Mouse (Mus musculus) skeletal muscle tissue, postnatal 0 days (tissue): ENCODE data around the gene Kl. TPM values are rescaled to one million over a fixed set of nuclear protein-coding genes. Genes with fewer than 3 reads are reported as not detected.

Experiments used
- polyA plus RNA-seq: library from polyadenylated mRNA; unstranded; fragments of >200 nt; fragmentation: Nextera tagmentation; extraction: Ambion mirVana; gene quantifications from 2 replicates; pipeline ENCODE4 v1.2.1, GENCODE M21; 2015

The Kl gene
- 1.5 TPM in 2 replicates for polyA plus RNA-seq

GRCm38 (mm10) chr5:150952328-150952668 lies at the start of gene Kl:
Gene Kl, plus strand, starts transcription at chr5:150952607.

